Mouse (Mus musculus) kidney, postnatal 25 days (tissue): ENCODE measurements around the gene Lrp4.

Source experiments
- DNase-seq, 2 experiments: peaks; one replicate each; pipeline ENCODE4 v3.0.0; 2021; ENCODE audit warnings: mixed read lengths in 2 of 2

Gene Lrp4

DNA sequence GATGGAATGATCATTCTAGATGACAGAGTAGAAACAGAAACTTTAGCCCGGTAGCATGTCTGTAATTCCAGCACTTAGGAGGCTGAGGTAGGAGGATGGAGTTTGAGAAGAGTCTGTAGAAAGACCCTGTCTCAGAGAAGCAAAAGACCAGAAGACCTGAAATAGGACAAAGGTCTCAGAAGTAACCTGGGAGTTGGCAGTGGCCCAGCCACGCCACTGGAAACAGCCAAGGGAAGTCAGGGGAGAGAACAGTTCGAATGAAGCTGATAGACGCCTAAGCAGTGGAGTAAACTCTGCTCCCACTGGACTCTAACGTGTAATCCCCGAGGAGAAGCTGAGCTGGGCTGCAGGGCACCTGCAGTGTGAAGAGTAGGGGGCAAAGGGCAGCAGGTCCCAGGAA, 27.9 kb downstream of the Lrp4 start:
- peak in 1 of 2 experiments; percentile 48 for DNase-seq

DNA sequence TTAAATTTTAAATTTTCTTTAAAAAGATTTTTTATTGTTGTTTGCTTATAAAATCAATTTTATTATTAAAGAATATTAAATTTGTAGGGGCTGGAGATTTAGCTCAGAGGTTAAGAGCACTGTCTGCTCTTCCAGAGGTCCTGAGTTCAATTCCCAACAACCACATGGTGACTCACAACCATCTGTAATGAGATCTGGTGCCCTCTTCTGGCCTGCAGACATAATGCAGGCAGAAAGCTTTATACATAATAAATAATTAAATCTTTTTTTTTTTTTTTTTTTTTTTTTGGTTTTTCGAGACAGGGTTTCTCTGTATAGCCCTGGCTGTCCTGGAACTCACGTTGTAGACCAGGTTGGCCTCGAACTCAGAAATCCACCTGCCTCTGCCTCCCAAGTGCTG, 30.0 kb downstream of the Lrp4 start:
- DNase-seq: peak; percentile 49 to 61

DNA sequence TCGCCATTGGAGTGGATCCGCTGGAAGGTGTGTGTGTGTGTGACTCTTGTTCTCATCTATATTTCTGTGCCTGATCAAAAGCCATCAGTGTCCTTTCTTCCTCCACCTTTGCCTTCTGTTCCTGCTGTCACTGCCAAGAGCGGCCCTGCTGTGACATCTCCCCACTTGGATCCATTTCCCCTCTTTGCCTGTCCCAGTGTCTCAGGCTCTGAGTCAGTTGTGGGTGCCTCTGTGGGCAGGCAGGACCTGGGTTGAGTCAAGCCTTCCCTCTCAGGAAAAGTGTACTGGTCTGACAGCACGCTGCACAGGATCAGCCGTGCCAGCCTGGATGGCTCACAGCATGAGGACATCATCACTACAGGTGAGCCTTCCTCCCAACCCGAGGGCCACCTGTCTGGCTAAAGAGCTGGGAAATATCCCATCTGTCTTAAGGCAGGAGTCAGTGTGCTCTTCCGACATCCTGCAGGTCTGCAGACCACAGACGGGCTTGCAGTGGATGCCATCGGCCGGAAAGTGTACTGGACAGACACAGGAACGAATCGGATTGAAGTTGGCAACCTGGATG, 34.8 kb downstream of the Lrp4 start:
- no peak for DNase-seq

DNA sequence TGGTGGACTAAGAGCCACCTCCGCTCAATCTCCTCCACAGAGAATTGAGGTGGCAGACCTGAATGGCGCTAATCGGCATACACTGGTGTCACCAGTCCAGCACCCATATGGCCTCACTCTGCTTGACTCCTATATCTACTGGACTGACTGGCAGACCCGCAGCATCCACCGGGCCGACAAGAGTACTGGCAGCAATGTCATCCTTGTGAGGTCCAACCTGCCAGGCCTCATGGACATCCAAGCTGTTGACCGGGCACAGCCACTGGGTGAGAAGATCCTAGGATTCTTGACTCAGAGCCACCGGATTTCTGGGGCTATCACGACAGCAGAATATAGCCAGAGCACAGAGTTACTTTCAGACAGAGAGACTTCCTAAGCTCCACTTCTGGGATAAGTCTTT, 36.7 kb downstream of the Lrp4 start:
- no peak for DNase-seq

DNA sequence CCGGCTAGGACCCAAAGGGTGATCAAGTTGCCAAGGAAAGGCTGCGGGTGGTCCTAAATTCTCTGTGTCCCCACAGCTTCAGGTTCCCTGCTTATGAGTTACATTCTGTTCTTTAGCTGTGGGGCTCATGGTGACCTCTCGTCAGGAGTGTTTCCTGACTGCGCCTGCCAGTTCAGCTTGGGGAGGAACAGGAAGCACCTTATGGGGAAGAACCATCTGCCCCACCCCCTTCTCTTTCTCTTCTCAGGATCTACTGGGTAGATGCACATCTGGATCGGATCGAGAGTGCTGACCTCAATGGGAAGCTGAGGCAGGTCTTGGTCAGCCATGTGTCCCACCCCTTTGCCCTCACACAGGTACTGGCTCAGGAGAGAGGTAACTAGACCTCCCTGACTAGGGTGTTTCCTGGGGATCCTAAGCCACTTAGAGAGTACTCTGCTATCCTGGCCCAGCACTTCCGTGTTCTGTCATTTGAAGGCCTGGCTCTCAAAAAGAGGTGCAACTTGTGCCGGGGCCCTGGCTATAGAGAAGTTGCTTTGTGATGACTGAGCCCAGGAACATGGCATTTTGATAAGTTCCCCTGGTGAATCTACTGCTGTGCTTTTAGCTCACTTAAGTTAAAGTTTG, 40.9 kb downstream of the Lrp4 start:
- DNase-seq: no peak

DNA sequence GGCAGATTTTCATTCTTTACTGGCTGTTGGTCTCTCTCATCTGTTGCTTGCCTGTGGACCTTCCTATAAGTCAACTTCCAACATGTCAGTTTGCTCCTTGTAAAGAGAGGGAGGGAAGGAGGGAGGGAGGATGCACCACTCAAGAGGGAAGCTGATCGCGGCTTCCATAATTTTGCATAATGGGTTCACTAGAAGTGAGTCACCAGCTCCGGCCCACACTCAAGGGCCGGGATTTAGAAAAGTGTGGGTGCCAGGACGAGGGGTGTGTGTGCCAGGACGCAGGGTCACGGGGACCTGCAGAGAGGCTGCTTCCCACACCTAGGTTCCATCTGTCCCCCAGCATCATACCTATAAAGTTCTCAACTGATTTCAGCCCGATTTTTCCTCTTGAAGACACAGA, 50.8 kb downstream of the Lrp4 start:
- no peak for DNase-seq

DNA sequence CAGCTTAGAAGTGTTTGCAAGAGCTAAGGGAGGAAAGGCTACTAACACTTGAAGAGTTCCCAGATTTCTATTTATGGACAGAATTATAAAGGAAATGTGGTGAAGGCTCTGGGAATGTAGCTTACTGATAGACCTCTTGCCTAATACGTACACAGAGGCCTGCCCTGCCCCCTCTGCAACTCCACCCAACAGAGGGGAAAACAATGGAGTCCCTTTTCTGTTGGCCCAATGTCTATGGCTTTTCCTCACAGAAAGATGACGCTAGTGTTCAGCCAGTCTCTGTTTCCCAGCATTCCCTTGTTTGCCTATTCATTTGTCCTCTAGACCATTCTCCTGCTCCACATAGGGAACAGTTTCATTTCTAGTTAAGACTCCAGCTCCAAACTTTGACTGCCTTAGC, 59.9 kb downstream of the Lrp4 start:
- no peak for DNase-seq

DNA sequence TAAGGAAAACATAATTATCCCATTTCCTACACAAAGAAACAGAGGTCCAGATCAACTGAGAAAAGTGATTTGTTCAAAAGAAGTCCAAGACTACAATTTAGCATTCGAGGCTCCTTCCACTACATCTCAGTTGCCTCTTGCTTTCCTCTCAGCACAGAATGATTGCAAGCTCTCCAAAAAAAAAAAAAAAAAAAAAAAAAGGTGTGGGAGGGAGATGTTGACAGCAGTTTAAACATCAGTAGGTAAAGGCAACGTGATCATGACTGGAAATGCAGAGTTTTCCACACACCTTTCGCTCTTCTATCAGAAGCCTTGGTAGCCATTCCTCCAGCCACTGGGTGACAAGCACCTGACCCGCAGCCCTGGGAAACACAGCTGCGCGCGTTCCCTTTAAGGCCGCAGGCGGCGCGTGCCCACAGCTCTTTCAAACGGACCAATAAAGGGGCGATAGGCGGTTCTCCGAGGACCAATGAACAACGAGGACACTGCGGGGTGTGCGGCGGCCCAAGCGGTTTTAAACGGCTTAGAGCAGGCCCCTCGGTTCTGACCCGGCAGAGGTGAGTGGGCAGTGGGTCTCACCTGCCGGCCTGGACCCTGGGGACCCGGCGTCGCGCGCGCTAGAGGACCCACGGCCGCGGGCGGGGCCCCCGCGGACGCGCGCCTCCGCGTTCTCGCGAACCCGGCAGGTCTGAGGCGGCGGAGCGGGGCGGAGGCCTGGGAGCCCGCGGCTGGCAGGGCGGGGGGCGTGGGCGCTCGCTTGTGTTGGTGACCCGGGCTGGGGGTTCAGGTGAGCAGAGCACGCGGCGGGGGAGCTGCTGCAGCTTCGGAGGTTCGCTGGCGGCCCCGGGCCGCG, 69.2 kb downstream of the Lrp4 start, which contains the start of gene Ckap5:
Ckap5 (plus strand) TSS at position 469 of the 853 bp plus-strand sequence.
- DNase-seq: peak; percentile 93 to 97

DNA sequence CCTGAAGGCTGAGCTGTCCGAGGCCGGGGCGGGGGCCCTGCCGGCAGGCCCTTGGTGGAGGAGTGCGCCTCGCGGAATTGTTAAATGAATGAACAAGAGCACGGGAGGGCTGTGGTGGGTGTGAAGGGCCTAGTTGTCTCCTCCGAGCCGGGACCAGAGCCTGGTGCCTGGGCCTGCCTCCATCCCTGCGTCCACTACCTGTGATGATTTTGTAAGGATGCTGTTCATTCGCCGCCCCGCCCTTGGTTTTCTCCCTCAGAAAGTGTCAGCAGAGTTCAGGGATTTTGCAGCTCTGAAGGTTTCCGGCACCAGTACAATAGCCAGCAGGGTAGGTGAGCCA, 69.8 kb downstream of the Lrp4 start:
- peak in 1 of 2 experiments; percentile 15 for DNase-seq

DNA sequence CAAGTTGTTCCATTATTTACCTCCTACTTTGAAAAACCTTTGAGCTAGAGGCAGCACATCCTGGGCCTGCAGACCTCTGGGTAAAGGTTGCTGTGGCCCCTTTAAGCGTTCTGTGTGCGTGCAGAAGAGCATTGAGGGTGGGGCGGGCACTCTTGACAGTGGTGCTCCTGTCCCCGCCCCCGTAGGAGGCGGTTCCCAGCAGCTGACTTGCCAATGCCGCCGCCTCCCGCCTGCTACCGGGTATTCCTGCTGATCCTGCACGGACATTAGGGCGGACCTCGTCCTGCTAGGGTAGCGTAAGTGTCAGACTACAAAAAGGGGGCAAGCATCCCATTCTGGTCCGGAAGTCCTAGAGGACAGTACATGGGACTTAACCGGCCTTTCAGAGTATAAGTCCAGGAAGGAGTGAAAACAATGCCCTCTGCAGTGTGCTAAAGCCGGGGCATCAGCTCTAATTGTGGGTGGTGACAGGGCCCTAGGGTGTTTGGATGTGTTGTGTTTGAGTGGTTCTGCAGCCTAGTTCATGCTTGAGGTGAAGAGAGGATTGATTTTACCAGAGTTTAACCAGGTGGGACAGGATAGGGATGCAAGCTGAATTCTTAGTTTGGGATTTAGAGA, 80.4 kb downstream of the Lrp4 start:
- peak; percentile 95 to 97 for DNase-seq
